Mouse (Mus musculus): ENCODE results near the gene C1ql3.

C1ql3 gene

DNA sequence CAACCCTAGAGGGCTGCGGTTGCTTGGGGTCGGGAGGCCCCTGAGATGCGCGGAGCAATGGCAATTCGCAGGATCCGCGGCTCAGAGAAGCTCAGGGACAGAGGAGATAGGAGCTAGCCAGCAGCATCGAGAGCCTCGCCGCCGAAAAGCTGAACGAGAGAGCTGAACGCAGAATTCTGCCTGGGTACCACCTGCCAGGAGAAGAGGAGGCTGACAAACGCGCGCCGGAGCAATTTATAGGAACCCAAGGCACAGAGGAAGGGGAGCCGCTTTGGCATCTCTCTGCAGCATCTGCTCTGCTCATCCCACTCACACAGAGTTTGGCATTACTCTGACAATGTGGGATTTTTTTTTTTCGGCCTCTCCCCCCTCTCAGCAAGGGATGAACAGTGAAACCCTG is at the start of gene C1ql3:
Gene C1ql3, minus strand, starts transcription at position 335 of the 400 bp plus-strand sequence.
- no peak for DNase-seq (ENCODE audit: low read depth, low spot score)

DNA sequence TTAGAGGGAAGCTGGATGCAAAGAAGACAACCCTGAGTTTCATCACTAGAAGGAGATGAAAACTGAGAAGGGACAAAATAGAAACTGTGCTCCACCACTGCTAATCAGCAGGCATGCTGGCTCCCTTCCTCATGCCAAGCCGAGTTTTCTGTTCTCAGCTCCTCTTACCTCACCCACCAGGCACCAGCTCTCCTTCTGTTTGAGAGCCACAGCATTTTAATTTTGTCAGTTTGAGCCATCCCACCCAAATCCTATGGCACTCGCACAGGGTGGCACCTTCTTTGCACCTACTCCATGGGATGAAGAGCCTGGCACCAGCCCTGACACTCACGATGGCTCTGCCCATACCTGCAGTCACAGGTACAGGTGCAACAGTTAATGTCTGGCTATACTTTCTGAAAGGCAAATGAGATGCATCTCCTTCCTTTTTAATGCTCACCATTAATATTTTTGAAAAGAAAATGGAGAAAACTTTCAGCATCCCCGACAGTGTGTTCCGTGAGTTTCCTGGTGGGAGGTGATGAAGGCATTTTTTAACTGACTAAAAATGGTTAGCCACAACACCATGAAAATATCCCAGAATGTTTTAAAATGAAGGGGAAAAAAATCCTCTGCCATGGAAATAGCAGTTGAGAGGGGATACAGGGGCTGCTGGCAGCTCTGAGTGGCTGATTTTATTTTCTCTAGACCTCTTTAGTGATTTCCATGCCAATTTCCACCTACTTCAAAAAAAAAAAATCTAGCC is 49.0 kb upstream of the C1ql3 start:
- DNase-seq (ENCODE audit: low read depth, low spot score), result no peak

DNA sequence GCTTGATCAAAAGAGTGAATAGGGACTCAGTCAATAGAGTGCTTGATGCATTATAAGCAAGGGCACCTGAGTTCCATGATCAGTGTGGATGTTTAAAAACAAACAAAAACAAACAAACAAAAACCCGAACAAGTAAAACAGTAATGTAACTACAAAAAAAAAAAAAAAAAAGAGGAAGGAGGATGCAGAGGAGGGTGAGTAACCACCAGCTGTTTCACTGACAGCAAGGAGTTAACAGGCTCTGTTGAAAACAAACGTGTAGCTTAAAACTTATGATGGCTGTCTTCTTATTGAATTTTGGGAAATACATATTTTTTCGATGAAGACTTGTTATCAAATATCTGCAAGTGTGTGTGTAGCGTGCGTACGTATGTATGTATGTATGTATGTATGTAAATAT is 37.0 kb upstream of the C1ql3 start:
- DNase-seq (ENCODE audit: low read depth, low spot score), result no peak

DNA sequence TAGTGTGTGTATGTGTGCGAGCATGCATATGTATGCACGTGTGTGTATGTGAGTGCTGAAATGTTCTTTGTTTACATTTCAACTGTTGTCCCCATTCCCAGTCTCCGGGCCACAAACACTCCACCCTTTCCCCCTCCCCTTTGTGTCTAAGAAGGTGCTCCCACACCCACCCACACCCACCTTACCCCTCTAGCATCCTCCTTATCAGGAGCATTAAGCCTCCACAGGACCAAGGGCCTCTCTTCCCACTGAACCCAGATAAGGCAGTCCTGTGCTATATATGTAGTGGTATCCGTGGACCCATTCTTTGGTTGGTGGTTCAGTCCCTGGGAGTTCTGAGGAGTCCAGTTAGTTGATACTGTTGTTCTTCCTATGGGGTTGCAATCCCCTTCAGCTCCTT is 32.9 kb upstream of the C1ql3 start:
- DNase-seq (ENCODE audit: low read depth, low spot score), result no peak

DNA sequence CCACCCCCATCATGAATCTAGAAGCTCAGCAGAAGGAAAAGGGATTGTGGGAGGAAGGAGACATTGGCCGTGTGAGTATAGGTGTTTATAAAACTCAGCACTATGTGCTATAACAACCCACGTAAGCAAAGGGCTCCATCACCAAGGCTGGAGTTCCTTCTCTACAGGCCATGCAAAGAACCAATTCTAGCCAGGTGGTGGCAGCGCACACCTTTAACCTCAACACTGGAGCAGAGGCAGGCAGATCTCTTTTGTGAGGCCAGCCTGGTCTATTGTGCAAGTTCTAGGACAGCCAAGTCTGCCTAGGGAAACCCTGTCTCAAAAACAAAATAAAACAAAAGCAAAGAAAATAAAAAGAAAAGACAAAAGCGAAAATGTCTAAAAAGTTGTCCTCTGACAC is 28.2 kb upstream of the C1ql3 start:
- DNase-seq (ENCODE audit: low read depth, low spot score), result no peak

DNA sequence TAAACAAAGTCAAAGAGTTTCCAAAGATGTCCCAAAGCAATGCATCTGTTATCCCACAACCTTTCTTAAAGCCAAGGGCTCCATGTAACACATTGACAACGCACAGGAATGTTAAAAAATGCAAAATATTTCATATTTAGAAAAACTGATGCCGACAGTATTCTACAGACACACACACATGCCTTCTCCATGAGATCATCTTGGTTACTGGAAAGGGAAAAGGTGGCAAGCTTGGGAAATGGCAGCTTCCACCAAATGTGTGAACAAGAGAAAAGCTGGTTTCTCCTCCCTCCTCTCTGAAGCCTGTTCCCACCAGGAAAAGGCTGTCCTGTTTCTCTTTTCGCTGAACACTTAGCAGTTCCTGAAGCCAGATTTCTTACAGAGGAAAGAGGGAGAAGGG is 27.2 kb upstream of the C1ql3 start:
- DNase-seq (ENCODE audit: low read depth, low spot score), result no peak

DNA sequence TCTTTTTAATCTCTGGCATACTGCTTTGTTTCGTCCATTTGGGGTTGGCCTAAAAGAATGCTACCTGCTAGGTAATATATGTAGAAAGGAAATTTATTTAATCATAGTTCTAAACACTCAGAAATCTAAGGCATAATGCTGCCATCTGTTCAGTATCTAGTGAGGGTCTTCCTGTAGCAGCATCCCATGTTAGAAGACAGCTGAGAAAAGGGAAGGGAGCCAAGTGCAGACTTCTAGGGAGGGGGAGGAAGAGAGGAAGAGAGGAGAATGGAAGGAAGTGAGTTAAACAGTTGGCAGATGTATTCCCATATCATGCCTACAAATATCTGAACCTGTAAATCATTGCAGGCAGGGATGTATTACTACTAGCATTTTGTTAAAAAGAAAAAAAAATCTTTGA is 7.3 kb upstream of the C1ql3 start:
- no peak for DNase-seq (ENCODE audit: low read depth, low spot score)

DNA sequence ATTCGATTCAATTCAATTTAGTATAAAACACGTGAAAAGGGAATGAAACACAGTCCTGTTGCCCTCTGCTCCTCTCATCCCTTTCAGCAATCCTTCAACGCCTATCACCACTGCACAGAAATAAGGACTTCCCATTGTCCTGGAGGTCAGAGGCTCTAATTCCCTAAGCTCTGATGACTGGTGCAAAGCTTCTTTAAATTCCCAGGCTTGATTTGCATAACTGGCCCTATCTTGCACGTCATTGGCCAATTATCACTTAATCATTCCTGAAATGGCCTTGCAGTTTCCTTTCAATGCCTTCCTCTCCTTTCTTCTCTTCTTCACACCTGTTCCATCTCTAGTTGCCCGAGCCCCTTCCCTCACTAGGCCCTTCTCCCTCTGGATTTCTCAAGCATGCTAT is 6.8 kb upstream of the C1ql3 start:
- DNase-seq (ENCODE audit: low read depth, low spot score), result no peak

DNA sequence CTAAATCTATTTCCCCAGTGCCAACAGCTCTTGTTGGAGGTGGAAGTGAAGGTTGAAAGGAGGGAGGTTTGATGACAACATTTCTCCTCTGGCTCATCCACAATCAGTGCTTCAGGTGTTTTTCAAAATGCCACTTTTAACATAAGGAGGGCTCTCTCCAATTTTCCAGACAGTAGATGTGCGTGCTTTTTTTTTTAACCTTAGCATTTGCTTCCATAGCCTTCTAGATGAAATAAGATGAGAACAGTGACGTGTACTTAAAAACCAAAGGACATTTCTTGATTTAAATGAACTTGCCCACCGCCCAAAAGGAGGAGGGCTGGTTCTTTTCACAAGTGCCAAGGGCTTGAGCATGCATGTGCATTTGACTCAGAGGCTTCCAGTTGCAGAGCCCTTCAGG is 367 bp upstream of the C1ql3 start:
- DNase-seq (ENCODE audit: low read depth, low spot score), result no peak

DNA sequence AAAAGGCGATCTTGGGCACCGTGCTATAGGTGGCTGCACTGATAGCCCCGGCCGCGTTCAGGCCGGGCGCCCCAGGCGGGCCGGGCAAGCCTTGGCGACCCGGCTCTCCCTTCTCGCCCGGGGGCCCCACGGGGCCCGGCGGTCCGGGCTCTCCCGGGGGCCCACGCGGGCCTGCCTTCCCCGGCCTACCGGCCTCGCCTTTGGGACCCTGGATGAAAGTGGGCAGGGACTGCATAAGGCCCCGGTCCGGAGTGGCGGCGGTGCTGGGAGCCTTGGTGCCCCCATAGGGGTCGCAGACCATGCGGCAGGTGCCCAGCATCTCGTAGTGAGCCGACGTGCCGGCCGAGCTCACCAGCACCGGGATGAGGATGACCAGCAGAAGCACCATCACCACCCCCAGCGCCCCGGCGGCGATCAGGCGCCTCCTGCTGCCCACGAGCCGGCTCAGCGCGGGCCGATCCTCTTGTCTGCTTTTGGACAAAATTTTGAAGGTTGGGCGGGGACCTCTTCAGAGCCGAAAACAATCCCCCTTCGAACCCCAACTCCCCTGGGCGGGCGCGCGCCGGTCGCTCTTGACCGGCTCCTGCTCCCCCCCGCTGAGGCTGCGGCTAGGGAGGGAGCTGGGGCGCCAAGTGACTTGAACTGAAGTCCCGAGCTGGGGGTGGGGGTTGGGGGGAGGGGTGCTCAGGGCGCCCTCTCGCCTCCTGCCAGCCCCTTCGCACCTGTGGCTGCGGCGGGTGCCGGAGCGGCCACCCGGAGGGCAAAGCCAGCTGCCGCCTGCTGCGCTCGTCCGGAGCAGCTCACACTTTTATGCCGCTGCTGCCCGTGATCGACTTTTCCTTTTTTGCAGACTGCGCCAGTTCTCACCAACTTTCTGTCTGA is 905 bp downstream of the C1ql3 start:
- DNase-seq (ENCODE audit: low read depth, low spot score), result no peak

DNA sequence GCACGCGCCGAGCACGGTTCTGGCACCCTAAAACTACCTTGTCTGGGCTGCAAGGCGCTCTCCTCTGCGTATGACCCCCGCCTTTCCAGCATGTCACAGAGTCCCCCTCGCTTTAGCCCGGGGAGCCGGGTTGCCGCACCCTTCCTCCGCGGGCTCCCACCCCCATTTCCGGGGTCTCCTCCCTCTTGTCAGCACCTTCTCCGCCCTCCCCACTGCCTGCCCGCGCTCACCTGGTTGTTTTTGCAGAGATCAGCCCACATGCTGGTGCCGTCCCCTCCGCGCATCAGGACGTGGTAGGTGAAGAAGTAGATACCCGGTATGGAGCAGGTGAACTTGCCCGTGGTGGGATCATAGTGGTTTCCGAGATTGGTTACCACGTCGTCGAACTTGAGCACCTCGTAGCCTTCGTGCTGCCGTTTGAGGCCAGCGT is 1.6 kb downstream of the C1ql3 start:
- no peak for DNase-seq (ENCODE audit: low read depth, low spot score)

DNA sequence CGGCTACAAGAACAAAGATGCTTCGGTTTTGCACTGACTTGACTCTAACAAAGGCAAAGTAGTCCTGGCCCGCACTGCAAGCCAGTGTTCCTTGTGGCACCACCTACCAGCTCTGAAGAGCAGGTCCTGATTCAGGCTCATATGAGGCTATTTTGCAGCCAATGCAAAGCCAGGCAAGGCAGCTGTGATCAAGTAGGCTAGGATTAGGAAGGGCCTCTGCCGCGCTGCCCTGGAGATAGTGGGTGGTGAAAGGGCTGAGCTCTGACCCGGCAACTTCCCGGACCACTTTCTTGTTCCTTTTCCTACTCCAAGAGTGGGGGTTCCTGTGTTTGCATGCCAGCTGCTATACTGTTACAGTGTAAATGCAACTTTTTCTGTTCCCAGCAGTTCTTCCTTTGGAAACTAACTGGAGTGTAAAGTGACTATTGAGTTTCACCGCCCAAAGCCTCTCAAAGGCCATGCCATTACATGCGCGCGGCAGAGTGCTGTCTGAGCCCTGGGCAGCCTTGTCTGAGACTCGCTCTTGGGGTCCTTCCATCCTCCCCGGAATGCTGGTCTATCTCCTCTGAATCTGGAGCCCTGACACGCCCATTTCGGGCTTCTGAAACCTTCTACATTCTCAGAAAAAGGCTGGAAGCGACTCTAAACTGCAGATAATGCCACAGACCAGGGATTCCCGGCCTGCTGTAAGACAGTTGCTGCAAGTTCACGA is 2.2 kb downstream of the C1ql3 start:
- DNase-seq (ENCODE audit: low read depth, low spot score), result no peak

DNA sequence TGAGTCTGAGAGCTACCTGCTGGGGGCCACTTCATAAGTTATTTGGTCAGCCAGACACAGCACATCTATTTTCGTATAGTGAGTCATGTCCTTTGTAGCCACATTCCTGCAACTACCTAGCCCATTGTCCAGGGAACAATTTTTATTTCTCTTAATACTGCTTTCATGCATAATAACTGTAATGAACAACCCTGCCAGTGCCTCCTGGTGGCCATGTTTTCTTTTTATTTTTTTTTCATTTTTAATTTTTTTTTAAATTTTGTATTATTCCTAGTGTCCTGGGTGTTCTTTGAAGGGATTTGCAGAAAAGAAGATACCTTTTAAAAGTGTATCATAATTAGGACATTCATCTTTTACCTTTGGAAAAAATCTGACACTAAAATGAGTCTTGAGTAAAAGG is 3.2 kb downstream of the C1ql3 start:
- no peak for DNase-seq (ENCODE audit: low read depth, low spot score)

DNA sequence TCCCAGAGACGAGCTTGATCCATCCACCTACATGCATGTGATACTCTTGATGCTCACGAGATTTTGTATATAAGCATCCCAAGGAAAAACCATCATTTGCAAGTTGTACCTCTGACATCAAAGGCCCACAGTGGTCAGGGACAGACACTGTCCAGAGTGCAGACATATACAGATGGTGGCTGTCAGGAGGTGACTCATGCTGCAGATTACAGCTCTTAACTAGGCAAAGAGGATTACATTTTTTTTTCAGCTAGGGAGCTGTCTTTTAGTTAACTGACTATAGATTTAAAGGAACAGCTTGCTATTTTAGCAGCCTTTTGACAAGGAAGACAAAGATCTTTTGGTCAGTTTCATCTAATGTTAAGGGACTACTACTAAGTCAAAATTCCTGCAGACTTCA is 11.6 kb downstream of the C1ql3 start:
- DNase-seq (ENCODE audit: low read depth, low spot score), result no peak

DNA sequence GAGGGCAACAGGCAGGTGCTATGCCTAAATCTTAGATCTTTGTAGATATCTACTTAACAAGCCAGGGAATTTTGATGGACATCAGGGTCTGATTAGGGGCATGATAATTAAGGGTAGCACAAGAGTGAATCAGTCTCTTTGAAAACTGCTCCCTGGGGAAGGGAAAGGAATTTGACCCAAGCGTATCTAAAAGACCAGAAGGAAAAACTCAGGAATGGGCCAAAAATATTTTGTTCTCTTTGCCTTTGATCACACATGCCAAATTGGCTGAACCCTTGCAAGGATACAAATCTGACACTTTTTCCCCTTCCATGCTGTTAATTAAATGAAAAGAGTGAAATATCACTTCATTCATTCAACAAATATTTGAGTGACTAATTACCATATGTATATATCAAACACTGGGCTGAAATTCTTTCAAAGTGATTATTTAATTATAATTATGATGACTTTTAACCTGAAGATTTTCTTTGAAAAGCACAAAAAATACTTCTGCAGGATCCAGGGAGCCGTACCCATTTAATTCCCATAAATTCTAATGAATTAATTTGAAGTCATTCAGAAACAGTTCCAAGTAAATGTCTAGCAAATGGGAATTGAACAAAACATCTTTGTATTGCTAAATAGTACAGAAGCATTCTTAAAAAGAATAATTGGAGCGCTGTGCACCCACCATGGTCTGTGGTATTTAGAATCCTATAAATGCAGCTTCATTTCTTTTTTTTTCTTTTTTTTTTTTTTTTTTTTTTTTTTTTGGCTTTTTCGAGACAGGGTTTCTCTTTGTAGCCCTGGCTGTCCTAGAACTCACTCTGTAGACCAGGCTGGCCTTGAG is 26.5 kb downstream of the C1ql3 start:
- no peak for DNase-seq (ENCODE audit: low read depth, low spot score)

DNA sequence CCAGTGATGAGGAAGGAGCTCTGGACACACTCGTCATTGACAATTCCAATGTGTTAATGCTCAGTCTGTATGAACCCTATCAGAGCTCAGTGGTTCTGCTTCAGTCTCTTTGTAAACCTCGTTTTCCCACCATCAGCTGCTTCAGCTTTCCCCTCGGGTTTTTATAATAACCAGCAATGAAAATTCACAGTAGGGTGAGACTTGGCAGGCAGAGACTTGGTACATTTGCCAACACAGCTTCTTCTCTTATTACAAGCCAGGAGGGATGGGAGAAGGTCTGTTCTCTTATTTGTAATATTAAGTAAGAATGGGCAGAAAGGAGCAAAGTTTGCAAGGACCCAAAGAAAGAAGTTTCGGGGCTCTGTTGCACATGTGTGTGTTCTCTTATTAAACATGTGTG is 32.8 kb downstream of the C1ql3 start:
- DNase-seq (ENCODE audit: low read depth, low spot score), result no peak

DNA sequence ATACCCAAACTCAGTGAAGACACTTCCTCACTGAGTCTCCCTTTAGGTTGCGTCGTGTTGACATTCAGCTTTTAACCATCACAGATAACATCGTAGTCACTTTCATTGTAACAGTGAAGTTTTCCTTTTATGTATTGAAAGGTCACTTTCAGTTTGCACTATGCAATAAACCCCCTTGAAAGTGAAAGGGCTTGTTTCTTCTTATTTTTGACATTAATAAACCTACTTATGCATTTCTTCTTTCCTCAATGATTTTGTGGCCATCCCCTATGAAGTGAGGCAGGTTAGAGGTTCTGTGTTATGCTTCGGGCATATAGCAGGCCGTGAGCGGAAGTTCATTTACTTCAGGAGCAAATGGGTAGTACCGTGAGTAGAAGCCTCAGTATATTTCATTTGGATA is 34.2 kb downstream of the C1ql3 start:
- no peak for DNase-seq (ENCODE audit: low read depth, low spot score)

DNA sequence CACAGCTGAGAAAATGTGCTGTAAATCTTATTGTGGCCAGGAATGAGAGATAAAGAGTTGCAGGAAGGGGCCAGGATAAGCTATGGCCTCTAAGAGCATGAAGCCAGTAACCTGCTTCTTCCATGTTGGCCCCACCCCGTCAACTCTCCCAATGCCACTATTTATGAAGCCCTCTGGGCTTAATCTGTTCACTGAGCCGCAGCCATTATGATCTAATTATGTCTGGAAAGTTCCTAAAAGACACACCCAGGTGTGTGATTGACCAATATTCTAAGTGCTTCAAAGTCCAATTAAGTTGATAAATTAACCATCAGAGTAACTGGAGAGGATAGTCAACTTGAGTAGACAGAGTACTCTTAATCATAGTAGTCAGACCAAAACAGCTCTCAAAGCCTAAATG is 37.9 kb downstream of the C1ql3 start:
- no peak for DNase-seq (ENCODE audit: low read depth, low spot score)

DNA sequence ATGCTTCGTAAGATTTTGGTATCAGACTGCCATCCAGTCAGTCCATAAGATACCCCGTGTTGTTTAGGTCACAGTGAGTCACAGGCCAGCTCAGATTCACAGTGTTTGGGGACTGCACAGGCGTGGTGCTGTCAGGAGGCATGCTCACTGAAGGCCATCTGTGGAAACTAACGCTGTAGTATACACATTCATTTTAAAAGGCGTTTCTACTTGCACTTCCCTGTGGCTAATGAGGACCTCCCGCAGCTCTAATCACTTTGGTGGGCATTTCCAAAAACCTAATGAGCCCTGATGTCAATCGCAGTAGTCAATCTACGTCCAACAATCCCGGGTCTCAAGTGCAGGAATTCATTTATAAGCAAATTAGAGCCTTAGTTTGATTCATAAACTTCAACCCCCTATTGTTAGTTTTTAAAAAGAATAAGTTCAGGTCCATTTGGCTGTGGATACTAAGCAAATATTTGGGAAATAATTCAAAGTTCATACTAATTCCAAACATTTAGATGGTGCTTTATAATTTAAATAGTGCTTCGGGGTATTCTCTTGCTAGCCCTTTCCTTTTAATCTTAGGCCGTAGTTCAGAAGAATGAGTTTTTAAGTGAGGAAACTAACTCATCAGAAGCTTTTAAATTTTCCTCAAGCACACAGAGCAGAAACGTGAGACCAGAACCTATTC is 41.4 kb downstream of the C1ql3 start:
- DNase-seq (ENCODE audit: low read depth, low spot score), result no peak

DNA sequence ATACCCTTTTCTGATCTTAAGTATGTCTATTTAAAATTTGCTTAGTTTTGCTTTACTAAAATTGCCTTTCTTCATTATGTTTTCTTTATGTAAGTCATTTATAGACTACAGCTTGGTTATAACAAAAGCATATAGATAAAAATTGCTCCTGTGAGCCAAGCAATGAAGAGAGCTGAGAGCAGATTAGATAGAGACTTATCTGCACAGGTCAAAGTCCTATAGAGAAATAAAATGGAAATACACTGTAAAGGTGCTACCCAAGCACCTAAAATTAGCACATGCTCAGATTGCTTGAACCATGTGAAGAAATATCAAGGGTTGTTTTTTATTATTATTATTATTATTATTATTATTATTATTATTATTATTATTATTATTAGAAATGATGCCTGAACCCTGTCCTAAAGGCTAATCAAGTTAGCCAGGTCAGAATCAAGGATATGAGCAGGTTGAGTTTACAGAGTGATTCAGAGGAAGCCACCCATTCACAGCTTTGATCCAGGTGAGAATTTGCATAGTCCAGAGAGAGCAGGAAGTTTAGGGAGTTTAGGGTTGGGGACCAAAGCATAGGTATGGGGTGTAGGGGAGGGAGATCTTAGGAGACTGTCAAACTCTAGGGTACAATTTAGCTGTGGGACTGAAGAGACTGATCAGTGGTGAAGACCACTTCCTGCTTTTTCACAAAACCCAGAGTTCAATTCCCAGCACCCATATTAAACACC is 54.7 kb downstream of the C1ql3 start:
- DNase-seq (ENCODE audit: low read depth, low spot score), result no peak

Measured in embryo, embryonic 11.5 days (tissue).